Mouse (Mus musculus) heart, adult 8-10 months (tissue): ENCODE data around the gene Crygs. TPM values are rescaled to one million over a fixed set of nuclear protein-coding genes. Genes with fewer than 3 reads are reported as not detected.
"Not testable (repeated sequence)": the region's sequence is repeated elsewhere in the genome, so short reads cannot be mapped to it uniquely, and the experiment has no call there.

Experiments
- DNase-seq: peaks from one replicate; pipeline ENCODE4 v3.0.0; 2022; ENCODE audit warnings: low spot score
- total RNA-seq, 4 experiments: library from RNA; stranded (reverse); gene quantifications; 2 replicates each; pipeline ENCODE4 v1.2.4; 2022

The Crygs gene
- total RNA-seq, 4 experiments from 2014 or later, result not detected

- no peak for DNase-seq
These were observed 21.4 kb downstream of the Crygs start for GRCm38 (mm10) chr16:22789908-22790367.

GRCm38 (mm10) chr16:22782686-22783085 is 28.7 kb downstream of the Crygs start:
- DNase-seq, result no peak

GRCm38 (mm10) chr16:22779228-22779835 is 32.0 kb downstream of the Crygs start:
- no peak for DNase-seq

- not testable (repeated sequence) for DNase-seq
These were observed 33.1 kb downstream of the Crygs start for GRCm38 (mm10) chr16:22778296-22778695.

GRCm38 (mm10) chr16:22775471-22775985 is 35.8 kb downstream of the Crygs start:
- no peak for DNase-seq

GRCm38 (mm10) chr16:22768661-22769060 is 42.7 kb downstream of the Crygs start:
- no peak for DNase-seq

GRCm38 (mm10) chr16:22767405-22767804 is 44.0 kb downstream of the Crygs start:
- DNase-seq, result peak; percentile 3

- peak; percentile 56 for DNase-seq
These were observed 44.6 kb downstream of the Crygs start for GRCm38 (mm10) chr16:22766738-22767211.

GRCm38 (mm10) chr16:22765531-22765930 is 45.8 kb downstream of the Crygs start:
- peak; percentile 6 for DNase-seq

Other genes starting within 250 kb of the Crygs start
- under 1 TPM; 0.08 to 0.72 (median 0.34) TPM for gene Dgkg, start 154.4 kb downstream of the Crygs start, total RNA-seq
- gene Tbccd1, start 46.1 kb upstream of the Crygs start, total RNA-seq, result 10 to 100 TPM; 10.8 to 13.5 (median 12.1) TPM
- 10 to 100 TPM; 43.8 to 68.4 (median 55.3) TPM for gene Dnajb11, start 46.3 kb upstream of the Crygs start, total RNA-seq
- 1 to 10 TPM; 5.3 to 8.9 (median 6.8) TPM for gene Ahsg, start 79.7 kb upstream of the Crygs start, total RNA-seq
- gene Fetub, start 106.8 kb upstream of the Crygs start, total RNA-seq, result under 1 TPM in 3 of 4 experiments, not detected in 1; 0.16 to 0.28 (median 0.20) TPM
- not detected for gene Hrg, start 139.5 kb upstream of the Crygs start, total RNA-seq
- gene Kng2, start 217.9 kb upstream of the Crygs start, total RNA-seq, result not detected
- not detected for gene Kng1, start 246.3 kb upstream of the Crygs start, total RNA-seq